Mouse (Mus musculus): Measurements from ENCODE around the gene Lrrc36.

Lrrc36 gene

DNA sequence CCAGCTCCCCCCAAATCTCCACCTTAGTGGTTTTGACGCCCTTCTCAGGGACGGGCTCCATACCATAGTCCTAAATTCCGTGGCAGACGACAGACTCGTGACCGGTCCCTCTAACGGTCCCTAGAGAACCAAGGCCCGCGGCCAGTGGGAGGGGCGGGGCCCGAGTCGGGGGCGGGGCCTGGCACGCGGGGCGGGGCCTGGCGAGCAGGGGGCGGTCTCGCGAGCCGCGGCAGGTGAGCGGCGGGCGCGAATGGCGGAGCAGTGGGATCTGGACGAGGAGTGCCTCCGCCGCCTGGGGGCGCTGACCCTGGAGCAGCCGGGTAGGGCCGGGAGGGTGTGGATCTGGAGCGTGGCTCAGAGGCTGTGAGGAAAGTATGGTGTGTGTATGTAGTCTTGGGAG lies at the start of gene Lrrc36, which contains the start of gene Kctd19:
Lrrc36 (plus strand) TSS at position 181 of the 400 bp plus-strand sequence.
Kctd19 (minus strand) TSS at position 112 of the 400 bp plus-strand sequence.
- no peak for DNase-seq (ENCODE audit: low spot score in 2 of 2)

DNA sequence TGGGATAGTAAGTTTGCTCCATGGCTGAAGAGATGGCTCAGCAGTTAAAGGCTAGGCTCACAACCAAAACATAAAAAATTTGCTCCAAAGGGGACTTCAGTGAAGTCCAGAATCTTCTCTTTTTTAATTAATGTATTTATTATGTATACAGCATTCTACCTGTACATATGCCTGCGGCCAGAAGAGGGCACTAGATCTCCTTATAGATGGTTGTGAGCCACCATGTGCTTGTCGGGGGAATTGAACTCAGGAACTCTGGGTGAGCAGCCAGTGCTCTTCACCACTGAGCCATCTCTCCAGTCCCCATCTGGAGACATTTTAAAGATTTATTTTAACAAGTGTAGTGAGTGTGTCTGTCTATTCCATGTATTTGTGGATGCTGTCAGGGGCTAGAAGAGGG lies 46.3 kb upstream of the Lrrc36 start:
- DNase-seq (ENCODE audit: low spot score in 2 of 2): no peak

DNA sequence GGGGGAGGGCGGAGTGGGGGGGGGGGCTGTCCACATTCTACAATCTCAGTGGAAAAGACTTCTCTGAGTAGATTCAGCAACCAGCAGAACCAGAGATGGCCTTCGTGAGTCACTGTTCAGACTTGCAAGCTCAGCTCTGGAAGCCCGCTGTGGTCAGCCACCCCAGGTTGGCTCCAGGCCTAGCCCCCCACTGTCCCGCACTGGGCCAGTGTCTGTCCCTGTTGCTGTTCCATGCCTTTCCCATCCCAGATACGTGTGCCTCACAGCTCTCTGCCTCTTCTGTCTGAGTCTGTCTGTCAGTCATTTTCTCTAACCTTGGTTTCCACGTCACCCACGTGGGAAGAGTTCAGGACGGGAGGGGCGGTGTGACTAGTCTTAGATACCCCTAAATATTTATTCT lies 40.9 kb upstream of the Lrrc36 start:
- no peak for DNase-seq (ENCODE audit: low spot score in 2 of 2)

DNA sequence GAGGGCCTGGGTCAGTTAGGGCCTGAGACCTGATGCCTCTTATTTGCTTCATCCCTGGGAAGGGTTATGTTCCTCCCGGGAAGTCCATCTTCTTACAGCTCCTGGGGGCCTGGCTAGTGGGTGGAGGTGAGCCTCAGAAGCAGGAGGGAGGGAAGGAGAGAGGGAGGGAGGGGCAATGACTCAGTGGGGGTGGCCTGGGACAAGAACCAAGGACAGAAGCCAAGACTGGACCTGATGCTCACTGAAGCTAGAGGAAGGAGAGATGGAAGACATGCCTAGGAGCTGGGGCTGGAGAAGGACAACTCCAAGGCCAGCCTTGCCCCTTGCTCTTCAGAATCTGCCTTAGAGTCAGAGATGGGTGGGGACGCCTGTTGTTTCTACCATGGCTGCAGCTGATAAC lies 40.3 kb upstream of the Lrrc36 start, which contains the start of gene Plekhg4:
Plekhg4 (plus strand) TSS at position 243 of the 400 bp plus-strand sequence.
- no peak for DNase-seq (ENCODE audit: low spot score in 2 of 2)

GRCm38 (mm10) chr8:105374513-105374966 lies 38.8 kb upstream of the Lrrc36 start:
- no peak for DNase-seq (ENCODE audit: low spot score in 2 of 2)

DNA sequence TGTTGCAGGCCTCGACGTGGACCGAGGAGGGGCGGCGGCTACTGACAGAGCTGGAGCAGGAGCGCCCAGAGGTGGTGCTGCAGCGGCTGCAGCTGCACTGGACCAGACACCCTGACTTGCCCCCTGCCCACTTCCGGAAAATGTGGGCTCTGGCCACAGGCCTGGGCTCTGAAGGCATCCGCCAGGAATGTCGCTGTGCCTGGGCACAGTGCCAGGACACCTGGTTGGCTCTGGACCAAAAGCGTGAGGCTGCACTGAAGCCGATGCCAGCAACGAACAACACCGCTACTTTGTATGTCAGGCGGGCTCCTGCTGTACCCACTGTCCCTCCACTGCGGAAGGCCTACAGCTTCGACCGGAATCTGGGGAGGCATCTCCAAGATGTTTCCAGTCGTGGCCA lies 34.7 kb upstream of the Lrrc36 start:
- no peak for DNase-seq (ENCODE audit: low spot score in 2 of 2)

DNA sequence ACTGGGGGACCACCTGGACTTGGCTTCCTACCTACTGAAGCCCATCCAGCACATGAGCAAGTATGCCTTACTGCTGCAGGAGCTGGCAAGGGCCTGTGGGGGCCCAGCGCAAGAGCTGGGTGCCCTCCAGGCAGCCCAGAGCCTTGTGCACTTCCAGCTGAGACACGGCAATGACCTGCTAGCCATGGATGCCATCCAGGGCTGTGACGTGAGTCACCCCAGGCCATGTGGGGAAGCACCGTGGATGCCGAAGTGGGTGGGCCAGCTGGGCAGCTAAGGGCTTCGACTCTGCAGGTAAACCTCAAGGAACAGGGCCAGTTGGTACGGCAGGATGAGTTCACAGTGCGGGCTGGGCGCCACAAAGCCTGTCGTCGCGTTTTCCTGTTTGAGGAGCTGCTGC lies 33.1 kb upstream of the Lrrc36 start:
- DNase-seq (ENCODE audit: low spot score in 2 of 2): no peak

GRCm38 (mm10) chr8:105384070-105384469 lies 29.3 kb upstream of the Lrrc36 start:
- no peak for DNase-seq (ENCODE audit: low spot score in 2 of 2)

GRCm38 (mm10) chr8:105387151-105387550 lies 26.2 kb upstream of the Lrrc36 start:
- no peak for DNase-seq (ENCODE audit: low spot score in 2 of 2)

- DNase-seq (ENCODE audit: low spot score in 2 of 2): no peak
Observed at GRCm38 (mm10) chr8:105389096-105389495, 24.3 kb upstream of the Lrrc36 start.

- DNase-seq (ENCODE audit: low spot score in 2 of 2): no peak
Observed at GRCm38 (mm10) chr8:105393089-105393787, 20.1 kb upstream of the Lrrc36 start.

DNA sequence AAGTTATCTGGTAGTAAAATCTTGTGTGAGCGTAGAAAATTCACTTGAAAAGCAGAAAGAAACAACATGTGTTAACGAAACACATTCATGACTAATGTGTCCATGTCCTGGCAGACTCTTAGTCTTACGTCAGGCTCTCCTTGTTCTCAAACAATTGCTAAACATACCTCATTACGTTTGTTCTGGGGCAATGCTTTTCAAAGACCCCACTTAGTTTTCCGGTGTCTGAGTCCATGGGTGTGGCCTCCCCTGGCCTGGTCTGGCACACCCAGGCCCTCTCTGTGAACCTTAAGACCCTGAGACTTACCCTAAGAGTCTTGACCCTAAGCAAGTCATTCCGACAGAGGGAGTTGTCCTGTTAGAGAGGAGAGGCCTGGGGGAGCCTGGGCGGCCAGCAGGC lies 19.5 kb upstream of the Lrrc36 start:
- no peak for DNase-seq (ENCODE audit: low spot score in 2 of 2)

- DNase-seq (ENCODE audit: low spot score in 2 of 2): peak in 1 of 2 experiments; percentile 51
Observed at GRCm38 (mm10) chr8:105397747-105398146, 15.6 kb upstream of the Lrrc36 start.

DNA sequence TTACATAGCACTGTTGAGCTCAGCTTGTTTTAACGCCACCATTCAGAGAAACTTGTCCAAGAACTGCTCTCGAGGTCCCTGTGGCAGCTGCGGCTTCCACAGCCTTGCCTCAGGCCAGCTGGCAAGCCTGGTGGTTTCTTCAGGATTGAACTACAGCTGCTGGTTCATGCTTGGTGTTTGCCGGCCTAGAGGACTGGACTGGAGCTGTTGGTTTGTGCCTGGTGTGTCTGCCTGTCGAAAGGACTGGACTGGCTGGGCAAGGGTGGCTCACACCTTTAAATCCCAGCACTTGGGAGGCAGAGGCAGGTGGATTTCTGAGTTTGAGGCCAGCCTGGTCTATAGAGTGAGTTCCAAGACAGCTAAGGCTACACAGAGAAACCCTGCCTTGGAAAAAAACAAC lies 13.4 kb upstream of the Lrrc36 start:
- no peak for DNase-seq (ENCODE audit: low spot score in 2 of 2)

DNA sequence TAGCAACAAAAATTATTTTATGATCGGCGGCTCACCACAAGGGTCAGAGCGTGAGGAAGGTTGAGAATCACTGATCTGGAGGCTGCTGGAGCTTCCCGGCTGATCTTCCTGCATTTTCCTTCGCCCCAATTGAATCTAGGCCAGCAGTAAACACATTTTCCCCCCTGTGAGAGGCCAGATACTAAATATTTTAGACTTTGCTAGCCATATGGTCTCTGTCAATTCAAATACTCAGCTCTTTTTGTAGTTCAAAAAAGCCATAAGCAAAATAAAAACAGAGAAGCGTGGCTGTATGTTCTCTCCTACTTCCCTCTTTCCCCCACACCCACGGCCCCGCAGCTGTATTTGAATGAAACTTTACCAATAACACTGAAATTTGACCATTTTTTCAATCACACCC lies 9.9 kb upstream of the Lrrc36 start:
- DNase-seq (ENCODE audit: low spot score in 2 of 2): no peak

GRCm38 (mm10) chr8:105404496-105404895 lies 8.9 kb upstream of the Lrrc36 start:
- DNase-seq (ENCODE audit: low spot score in 2 of 2): no peak

DNA sequence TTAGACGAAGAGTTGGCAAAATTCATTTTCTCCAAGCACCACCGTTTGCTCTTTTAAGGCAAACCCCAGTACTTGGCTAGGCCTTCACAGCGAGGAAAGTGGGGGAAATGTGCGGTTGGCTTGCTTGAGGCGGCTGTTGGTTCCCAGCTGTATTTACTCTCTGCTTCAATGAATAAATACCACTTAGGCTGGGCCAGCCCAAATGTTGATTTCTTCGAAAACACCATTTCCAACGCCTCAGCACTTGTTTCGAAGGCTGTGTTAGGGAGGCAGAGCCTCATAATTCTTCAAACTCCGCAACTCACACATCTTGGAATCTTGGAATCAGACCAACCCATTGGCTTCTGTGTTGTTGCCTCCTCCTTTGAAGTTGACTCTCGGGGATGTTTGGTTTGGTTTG lies 7.0 kb upstream of the Lrrc36 start:
- DNase-seq (ENCODE audit: low spot score in 2 of 2): peak; percentile 3 to 12

- no peak for DNase-seq (ENCODE audit: low spot score in 2 of 2)
Observed at GRCm38 (mm10) chr8:105408331-105408730, 5.0 kb upstream of the Lrrc36 start.

DNA sequence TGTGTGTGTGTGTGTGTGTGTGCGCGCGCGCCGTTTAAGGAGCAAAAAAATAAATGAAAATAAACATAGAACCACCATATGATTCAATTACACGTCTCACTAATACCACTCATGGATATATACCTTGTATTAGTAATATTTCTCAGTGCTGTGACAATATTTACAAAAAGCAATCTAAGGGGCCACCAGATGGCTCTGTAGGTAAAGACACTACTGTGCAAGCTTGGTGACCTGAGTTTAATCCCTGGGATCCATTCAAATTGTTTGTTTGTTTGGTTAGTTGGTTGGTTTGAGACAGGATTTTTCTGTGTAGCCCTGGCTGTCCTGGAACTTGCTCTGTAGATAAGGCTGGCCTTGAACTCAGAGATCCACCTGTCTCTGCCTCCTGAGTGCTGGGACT lies 3.4 kb upstream of the Lrrc36 start:
- DNase-seq (ENCODE audit: low spot score in 2 of 2): no peak

GRCm38 (mm10) chr8:105418992-105419391 lies 5.6 kb downstream of the Lrrc36 start:
- DNase-seq (ENCODE audit: low spot score in 2 of 2): no peak

GRCm38 (mm10) chr8:105419800-105420199 lies 6.4 kb downstream of the Lrrc36 start:
- no peak for DNase-seq (ENCODE audit: low spot score in 2 of 2)

- DNase-seq (ENCODE audit: low spot score in 2 of 2): no peak
Observed at GRCm38 (mm10) chr8:105422006-105422405, 8.6 kb downstream of the Lrrc36 start.

DNA sequence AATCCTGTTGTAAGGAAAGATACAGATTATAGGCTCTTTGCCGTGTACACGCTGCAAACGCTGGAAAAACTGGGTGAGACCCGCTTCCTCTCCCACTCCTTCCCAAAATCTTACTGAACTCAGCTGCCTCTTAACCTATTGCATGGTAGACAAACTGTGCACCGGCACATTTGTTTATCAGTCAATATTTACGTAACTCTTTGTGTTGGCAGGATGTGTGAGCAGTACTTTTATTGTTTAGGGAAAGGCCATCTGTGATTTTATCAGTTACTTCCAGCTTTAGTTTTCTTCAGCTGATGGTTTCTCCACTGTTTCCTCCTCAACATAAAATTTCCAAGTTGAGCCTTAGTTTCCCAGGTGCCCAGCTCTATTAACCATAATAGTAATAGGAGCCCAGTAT lies 13.5 kb downstream of the Lrrc36 start:
- DNase-seq (ENCODE audit: low spot score in 2 of 2): no peak

All from left cerebral cortex, adult 9 months (tissue).